In the genomic region with DNA sequence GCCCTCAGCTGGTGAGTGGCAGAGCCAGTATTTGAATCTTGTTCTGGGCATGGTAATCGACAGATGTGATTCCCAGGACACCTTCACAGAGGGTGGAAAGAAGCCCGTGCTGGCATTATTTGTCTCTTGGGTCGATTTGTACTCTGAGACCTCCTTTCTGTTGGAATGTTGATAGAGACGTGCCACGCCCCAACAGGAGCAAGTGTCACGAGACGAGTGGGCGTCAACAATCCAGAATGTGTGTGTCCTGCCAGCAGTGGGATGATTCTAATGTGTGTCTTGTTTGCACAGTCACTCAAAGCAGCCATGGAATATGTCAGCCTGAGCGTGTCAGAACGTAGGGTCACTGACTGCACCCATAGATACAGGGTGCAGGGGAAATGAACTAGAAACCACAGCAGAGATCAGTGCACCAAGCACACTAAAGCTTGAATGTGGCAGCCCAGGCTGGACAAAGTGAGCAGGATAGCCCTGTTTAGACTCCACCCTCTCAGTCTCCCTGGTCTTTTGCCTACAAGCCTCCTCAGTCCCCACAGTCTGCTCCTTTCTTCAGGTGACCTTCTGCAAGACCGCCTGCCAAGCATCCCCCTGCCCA, we compare ENCODE assay signal across 12 mouse cellular contexts. TPM values are rescaled to one million over a fixed set of nuclear protein-coding genes. Genes with fewer than 3 reads are reported as not detected.
"Had no signal": no experiment of that assay in that cellular context is flagged by ENCODE, and none has a peak within 500 bp of the region (broad histone marks: within the 10 kb centered on the region; RNA-seq: fewer than 3 reads in every experiment).

No protein-coding gene starts in this region.

- H3K36me3 ChIP-seq: limb, embryonic 10.5 days; liver, embryonic 13.5 days; lung, embryonic 15.5 days; midbrain, embryonic 12.5 days; neural tube, embryonic 15.5 days had no signal

- H3K27ac ChIP-seq: layer of hippocampus, adult 2 months; limb, embryonic 10.5 days; liver, embryonic 13.5 days; lung, embryonic 15.5 days; macrophage; midbrain, embryonic 12.5 days; neural tube, embryonic 15.5 days had no signal

- H3K9ac ChIP-seq: liver, embryonic 13.5 days; liver, postnatal 0 days; lung, embryonic 15.5 days; midbrain, embryonic 12.5 days; neural tube, embryonic 15.5 days had no signal

- H3K9me3 ChIP-seq: limb, embryonic 10.5 days; liver, embryonic 13.5 days; lung, embryonic 15.5 days; megakaryocyte, embryonic 14.5 days; midbrain, embryonic 12.5 days; neural tube, embryonic 15.5 days had no signal

- H3K4me2 ChIP-seq: liver, embryonic 13.5 days; lung, embryonic 15.5 days; midbrain, embryonic 12.5 days; neural tube, embryonic 15.5 days had no signal

- DNase-seq: liver, embryonic 13.5 days; liver, postnatal 0 days had no signal

- H3K27me3 ChIP-seq: liver, embryonic 13.5 days; lung, embryonic 15.5 days; neural tube, embryonic 15.5 days had no signal

- H3K4me3 ChIP-seq: layer of hippocampus, adult 2 months; limb, embryonic 10.5 days; liver, embryonic 13.5 days; lung, embryonic 15.5 days; megakaryocyte, embryonic 14.5 days; midbrain, embryonic 12.5 days; neural tube, embryonic 15.5 days had no signal

- ATAC-seq: liver, postnatal 0 days had no signal

- H3K4me1 ChIP-seq: liver, embryonic 13.5 days; midbrain, embryonic 12.5 days; neural tube, embryonic 15.5 days had no signal

RNA-seq across cellular contexts. Expression of gene Mfsd6l, which starts 23.9 kb away (rescaled TPM):
- total RNA-seq: left cerebral cortex, postnatal 14 days had no signal
- polyA plus RNA-seq: liver, embryonic 13.5 days; macrophage; midbrain, embryonic 12.5 days; neural tube, embryonic 11.5 days; neural tube, embryonic 15.5 days had no signal

RNA-seq across cellular contexts. Expression of gene Ccdc42, which starts 54.8 kb away (rescaled TPM):
- polyA plus RNA-seq: liver, postnatal 0 days; macrophage; thymus, adult 2 months had no signal
